Mouse (Mus musculus) subcutaneous adipose tissue, adult 2 months (tissue): Measurements from ENCODE around the gene Lonp1. TPM values are rescaled to one million over a fixed set of nuclear protein-coding genes. Genes with fewer than 3 reads are reported as not detected.

ENCODE experiments used
- polyA plus RNA-seq: library from polyadenylated mRNA; depleted of rRNA; stranded (reverse); fragments of >200 nt; gene quantifications from 2 replicates; pipeline ENCODE4 v1.2.3, GENCODE M21; 2012; ENCODE audit warnings: low replicate concordance; rRNA removed

The Lonp1 gene
- 89.6 and 94.0 TPM in 2 replicates for polyA plus RNA-seq

DNA sequence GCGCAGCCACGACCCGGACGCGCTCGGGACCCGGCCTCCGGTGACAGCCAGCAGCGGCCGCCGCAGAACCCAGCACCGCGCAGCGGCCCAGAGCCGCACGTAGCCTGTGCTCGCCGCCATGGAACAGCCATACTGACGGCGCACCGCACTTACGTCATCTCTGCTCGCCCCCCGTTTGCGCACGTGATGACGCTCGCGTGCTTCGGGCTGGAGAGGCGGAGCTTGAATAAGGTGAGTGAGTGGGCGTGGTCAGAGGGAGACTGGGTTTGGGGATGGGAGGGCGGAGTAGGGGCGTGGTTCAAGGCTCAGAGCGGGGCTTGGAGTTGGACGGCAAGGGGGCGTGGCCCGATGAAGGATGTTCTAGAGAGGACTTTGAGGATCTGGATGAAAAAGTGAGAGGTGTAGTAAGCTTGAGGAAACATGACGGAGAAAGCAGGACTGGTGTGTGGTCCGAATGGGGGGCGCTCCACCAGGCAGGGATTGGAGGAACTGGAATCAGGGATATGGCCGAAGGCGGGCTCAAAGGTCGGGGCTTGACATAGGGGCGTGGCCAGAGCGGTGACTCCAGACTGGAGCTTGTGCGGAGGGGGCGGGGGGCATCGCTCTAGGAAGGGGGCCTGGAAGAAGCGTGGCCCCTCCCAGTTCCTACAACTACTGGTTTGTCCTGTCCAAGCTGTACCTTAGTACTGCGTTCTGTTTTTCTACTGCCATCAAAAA is at the start of gene Lonp1:
Gene Lonp1, minus strand, starts transcription at position 134 of the 717 bp plus-strand sequence.

DNA sequence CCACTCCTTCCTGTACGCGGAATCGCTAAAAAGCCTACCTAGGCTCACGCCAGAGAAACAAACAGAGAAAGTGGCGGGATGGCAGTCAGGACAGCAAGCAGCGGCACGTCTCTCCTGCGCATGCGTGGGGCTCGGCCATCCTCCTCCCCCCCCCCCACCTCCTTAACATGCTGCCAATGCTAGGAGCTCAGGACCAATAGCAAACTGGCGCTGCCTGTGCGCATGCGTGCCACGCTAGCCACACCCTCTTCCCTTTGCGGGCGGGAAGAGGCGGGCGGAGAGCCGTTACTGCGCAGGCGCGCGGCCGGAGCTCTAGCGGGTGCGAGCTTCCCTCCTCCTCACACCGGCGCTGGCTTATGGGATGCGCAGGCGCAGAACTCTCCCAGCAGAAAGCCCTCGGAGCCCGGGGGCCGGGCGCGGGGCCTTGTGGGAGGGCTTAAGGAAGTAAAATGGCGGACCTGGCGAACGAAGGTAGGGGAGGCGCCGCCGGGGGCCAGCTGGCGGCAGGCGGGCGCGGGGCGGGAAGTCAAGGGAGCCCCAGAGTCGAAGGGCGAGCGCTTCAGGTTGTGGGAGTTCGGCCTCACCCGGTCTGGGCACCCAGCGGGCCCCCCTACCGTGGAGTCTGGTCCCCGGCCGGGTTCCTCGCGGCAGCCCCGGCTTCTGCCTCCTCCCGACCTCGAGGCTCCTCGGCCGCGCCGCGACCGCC is 46.4 kb upstream of the Lonp1 start, which contains the start of gene Ranbp3:
Gene Ranbp3, plus strand, starts transcription at position 354 of the 706 bp plus-strand sequence.

GRCm38 (mm10) chr17:56627530-56628277 is 1.0 kb upstream of the Lonp1 start, which contains the start of gene Catsperd:
Gene Catsperd (plus strand): TSS chr17:56628143.

GRCm38 (mm10) chr17:56613236-56613844 is 13.3 kb downstream of the Lonp1 start, which contains the start of gene Rpl36:
Gene Rpl36 (plus strand): TSS chr17:56613416.

DNA sequence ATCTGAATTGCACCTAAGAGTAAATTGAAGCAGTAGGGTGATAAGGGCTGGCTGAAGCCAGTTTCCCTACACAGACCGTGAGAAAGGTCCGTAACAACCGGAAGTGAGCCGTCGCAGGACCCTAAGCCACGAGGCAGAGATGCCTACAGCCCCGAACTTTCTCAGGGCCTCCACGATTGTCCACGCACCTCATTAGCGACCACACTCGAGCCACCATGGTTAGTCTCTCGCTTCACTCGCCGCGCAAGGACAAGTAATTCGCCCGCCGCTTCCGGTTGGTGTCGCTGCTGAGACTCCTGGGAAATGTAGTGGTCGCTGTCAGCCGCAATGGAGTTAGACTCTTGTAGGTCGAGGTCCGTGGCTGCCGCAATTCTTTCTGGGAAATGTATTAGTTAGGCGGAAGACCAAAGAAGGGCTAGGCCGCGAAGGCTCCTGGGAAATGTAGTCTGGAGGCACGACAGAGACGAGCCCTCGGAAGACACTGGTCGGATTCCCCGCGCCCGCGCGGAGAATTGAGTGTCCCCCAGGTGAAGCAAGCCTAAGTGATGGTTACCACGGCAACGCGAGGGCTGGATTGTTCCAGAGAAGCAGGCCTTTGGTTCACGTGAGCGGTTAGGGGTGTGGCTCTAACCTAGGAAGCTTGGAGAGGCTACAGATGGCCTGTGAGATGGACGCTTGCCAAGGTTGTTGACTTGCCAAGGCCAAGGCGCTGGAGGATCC is 17.1 kb downstream of the Lonp1 start, which contains the start of gene 2410015M20Rik:
Gene 2410015M20Rik, minus strand, starts transcription at position 320 of the 720 bp plus-strand sequence.

GRCm38 (mm10) chr17:56584257-56585130 is 42.2 kb downstream of the Lonp1 start, which contains the start of the genes Safb2 and Safb:
Gene Safb2 (minus strand): TSS chr17:56584585.
Gene Safb (plus strand): TSS chr17:56584825.

Other genes starting within 250 kb of the Lonp1 start
- 129 and 403 TPM in 2 replicates for gene Ptprs, start 150.4 kb downstream of the Lonp1 start, polyA plus RNA-seq
- gene Znrf4, start 114.5 kb downstream of the Lonp1 start, polyA plus RNA-seq = not detected in 2 replicates
- gene Gm20219, start 72.5 kb downstream of the Lonp1 start, polyA plus RNA-seq = 1.7 and 11.7 TPM in 2 replicates
- gene Safb2, start 42.3 kb downstream of the Lonp1 start, polyA plus RNA-seq = 49.3 and 95.5 TPM in 2 replicates
- gene Safb, start 42.1 kb downstream of the Lonp1 start, polyA plus RNA-seq = 47.6 and 135 TPM in 2 replicates
- 212 and 312 TPM in 2 replicates for gene 2410015M20Rik, start 17.1 kb downstream of the Lonp1 start, polyA plus RNA-seq
- 1,682 and 2,676 TPM in 2 replicates for gene Rpl36, start 13.5 kb downstream of the Lonp1 start, polyA plus RNA-seq
- gene Catsperd, start 1.3 kb upstream of the Lonp1 start, polyA plus RNA-seq = 0.10 and 0.91 TPM in 2 replicates
- 65.2 and 115 TPM in 2 replicates for gene Ranbp3, start 46.4 kb upstream of the Lonp1 start, polyA plus RNA-seq
- 611 and 638 TPM in 2 replicates for gene Ndufa11, start 90.9 kb upstream of the Lonp1 start, polyA plus RNA-seq
- 26.0 and 39.8 TPM in 2 replicates for gene Vmac, start 91.1 kb upstream of the Lonp1 start, polyA plus RNA-seq
- gene Nrtn, start 130.6 kb upstream of the Lonp1 start, polyA plus RNA-seq = 2.3 and 32.0 TPM in 2 replicates
- gene Dus3l, start 137.9 kb upstream of the Lonp1 start, polyA plus RNA-seq = 49.9 and 90.2 TPM in 2 replicates
- gene Prr22, start 143.4 kb upstream of the Lonp1 start, polyA plus RNA-seq = 0.83 and 2.1 TPM in 2 replicates
- 13.1 and 38.2 TPM in 2 replicates for gene Rfx2, start 204.1 kb upstream of the Lonp1 start, polyA plus RNA-seq
- not detected in 2 replicates for gene Acsbg2, start 247.6 kb upstream of the Lonp1 start, polyA plus RNA-seq
- gene 1700061G19Rik, start 248.6 kb upstream of the Lonp1 start, polyA plus RNA-seq = 0.09 and 0.19 TPM in 2 replicates